Comparison of ENCODE assay signal across 25 mouse cellular contexts in the genomic region with DNA sequence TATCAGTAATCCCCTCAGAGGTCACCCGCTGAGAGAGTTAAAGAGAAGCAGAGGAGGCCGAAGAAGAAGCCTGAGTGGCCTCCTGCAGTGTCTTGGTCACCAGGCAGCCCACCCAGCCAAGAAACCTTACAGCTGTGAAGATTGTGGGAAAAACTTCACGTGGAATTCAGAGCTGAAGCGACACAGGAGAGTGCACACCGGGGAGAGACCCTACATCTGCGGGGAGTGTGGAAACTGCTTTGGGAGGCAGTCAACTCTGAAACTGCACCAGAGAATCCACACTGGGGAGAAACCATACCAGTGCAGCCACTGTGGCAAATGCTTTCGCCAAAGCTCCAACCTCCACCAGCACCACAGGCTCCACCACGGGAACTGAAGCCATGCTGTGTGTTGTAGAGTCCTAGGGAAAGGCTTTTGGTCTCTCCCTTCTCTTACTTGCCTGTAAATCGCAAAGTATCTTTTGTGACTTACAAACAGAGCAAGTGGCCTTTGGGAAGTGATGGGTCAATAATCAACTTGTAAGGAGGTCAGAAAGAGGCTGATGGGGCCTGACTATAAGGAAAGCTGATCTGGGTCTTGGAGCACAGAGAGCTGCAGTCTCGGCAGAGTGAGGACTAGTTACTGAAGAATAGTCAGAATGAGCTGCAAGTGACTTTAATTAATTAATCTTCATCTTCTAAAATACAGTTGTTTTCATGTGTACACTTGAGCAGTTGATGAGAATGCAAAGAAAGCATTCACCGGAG. TPM values are rescaled to one million over a fixed set of nuclear protein-coding genes. Genes with fewer than 3 reads are reported as not detected.
DNase-seq lines count a peak whose midpoint lies in the region; ATAC-seq lines count a peak whose summit lies in the region.
"Had no signal": no experiment of that assay in that cellular context is flagged by ENCODE, and none has a peak within 500 bp of the region (broad histone marks: within the 10 kb centered on the region; RNA-seq: fewer than 3 reads in every experiment).

No protein-coding gene starts in this region.

- peak; percentile 81; the same call in 1 of the 2 replicates for ATAC-seq in kidney, embryonic 14.5 days (ENCODE audit: low FRiP score, low TSS enrichment)
- peak; percentile 81 for ATAC-seq in kidney, embryonic 16.5 days (ENCODE audit: low FRiP score, low TSS enrichment)
- ATAC-seq: activated CD4-positive, CD25-positive, alpha-beta regulatory T cell, adult 4 months; CD4-positive, CD25-positive, alpha-beta regulatory T cell, adult 4 months; forebrain, embryonic 13.5 days; forebrain, embryonic 15.5 days; forebrain, postnatal 0 days; Patski had no signal

- H3K4me3 ChIP-seq in kidney, embryonic 14.5 days (ENCODE audit: low read length), result no peak overlapping the region
- H3K4me3 ChIP-seq in kidney, embryonic 16.5 days (ENCODE audit: low read length), result no peak overlapping the region
- H3K4me3 ChIP-seq: embryonic facial prominence, embryonic 10.5 days; embryonic facial prominence, embryonic 12.5 days; forebrain, embryonic 13.5 days; forebrain, embryonic 15.5 days had no signal

- no peak overlapping the region for H3K9ac ChIP-seq in kidney, embryonic 14.5 days (ENCODE audit: low read depth, low read length)
- no peak overlapping the region for H3K9ac ChIP-seq in kidney, embryonic 16.5 days (replicated peaks; ENCODE audit: low read length)
- H3K9ac ChIP-seq: embryonic facial prominence, embryonic 12.5 days; forebrain, embryonic 13.5 days; forebrain, embryonic 15.5 days; forebrain, postnatal 0 days had no signal

- no peaks in the 10 kb centered on the region for H3K36me3 ChIP-seq in kidney, embryonic 14.5 days (ENCODE audit: control insufficient read depth, insufficient read depth, low read length)
- no peaks in the 10 kb centered on the region for H3K36me3 ChIP-seq in kidney, embryonic 16.5 days (ENCODE audit: insufficient read depth, low read length)
- H3K36me3 ChIP-seq: embryonic facial prominence, embryonic 10.5 days; embryonic facial prominence, embryonic 12.5 days; forebrain, embryonic 15.5 days had no signal

- peak; percentile 1 for DNase-seq in cerebellum, adult 9-10 months
- no peak for DNase-seq in cerebellum, adult 8-10 months
- DNase-seq in kidney, adult 8-10 months, result no peak
- no peak for DNase-seq in kidney, postnatal 14 days
- DNase-seq: adrenal gland, adult 8-10 months; adrenal gland, postnatal 14 days; adrenal gland, postnatal 36 days; B cell, adult 2 months; cerebellum, adult 11-12 months; cerebellum, adult 2 months; cerebellum, postnatal 10 days; cerebellum, postnatal 25 days; forebrain, postnatal 0 days had no signal

- no peaks in the 10 kb centered on the region for H3K4me1 ChIP-seq in kidney, embryonic 14.5 days (ENCODE audit: control insufficient read depth, insufficient read depth, low read length)
- peaks cover 8% of the 10 kb centered on the region; the same call in 1 of the 2 replicates for H3K4me1 ChIP-seq in kidney, embryonic 16.5 days (ENCODE audit: insufficient read depth, low read length)
- H3K4me1 ChIP-seq: embryonic facial prominence, embryonic 10.5 days; embryonic facial prominence, embryonic 12.5 days; forebrain, embryonic 13.5 days; forebrain, embryonic 15.5 days had no signal

- peak overlapping the region; percentile 59; the same call in 1 of the 2 replicates for H3K27ac ChIP-seq in kidney, embryonic 14.5 days (ENCODE audit: low read depth, low read length)
- H3K27ac ChIP-seq in kidney, embryonic 16.5 days (ENCODE audit: low read length), result peak overlapping the region; percentile 84
- H3K27ac ChIP-seq: embryonic facial prominence, embryonic 10.5 days; embryonic facial prominence, embryonic 12.5 days; forebrain, embryonic 13.5 days; forebrain, embryonic 15.5 days had no signal

- H3K9me3 ChIP-seq in kidney, embryonic 14.5 days (ENCODE audit: control insufficient read depth, low read length), result no peaks in the 10 kb centered on the region
- no peaks in the 10 kb centered on the region for H3K9me3 ChIP-seq in kidney, embryonic 16.5 days (ENCODE audit: low read length)
- H3K9me3 ChIP-seq: embryonic facial prominence, embryonic 10.5 days; embryonic facial prominence, embryonic 12.5 days; forebrain, embryonic 13.5 days; forebrain, embryonic 15.5 days; G1E had no signal

- H3K27me3 ChIP-seq in kidney, embryonic 14.5 days (ENCODE audit: control insufficient read depth, insufficient read depth, low read length), result no peaks in the 10 kb centered on the region
- no peaks in the 10 kb centered on the region for H3K27me3 ChIP-seq in kidney, embryonic 16.5 days (ENCODE audit: insufficient read depth, low read length)
- H3K27me3 ChIP-seq: CH12.LX; embryonic facial prominence, embryonic 12.5 days; forebrain, embryonic 13.5 days; forebrain, embryonic 15.5 days; Patski had no signal

- H3K4me2 ChIP-seq in kidney, embryonic 14.5 days (replicated peaks; ENCODE audit: low read depth, low read length), result no peak overlapping the region
- H3K4me2 ChIP-seq in kidney, embryonic 16.5 days (replicated peaks; ENCODE audit: low read depth, low read length), result no peak overlapping the region
- H3K4me2 ChIP-seq: embryonic facial prominence, embryonic 12.5 days; forebrain, embryonic 13.5 days; forebrain, embryonic 15.5 days had no signal

- 40% methylated on average over 11 of the region's 11 CpGs for WGBS in kidney, embryonic 14.5 days
- WGBS in kidney, embryonic 16.5 days, result 41% methylated on average over 11 of the region's 11 CpGs

RNA-seq across cellular contexts. Expression of gene Zfp174, which starts 7.5 kb away (rescaled TPM):
- polyA plus RNA-seq in kidney, embryonic 14.5 days (2014; fragmentation: Nextera tagmentation; extraction: Ambion mirVana), result 0.54 and 1.4 TPM in 2 replicates
- 1.2 and 1.3 TPM in 2 replicates for polyA plus RNA-seq in kidney, embryonic 16.5 days (2015; fragmentation: Nextera tagmentation; extraction: Ambion mirVana)

RNA-seq across cellular contexts. Expression of gene Naa60, which starts 17.6 kb away (rescaled TPM):
- 34.2 and 58.4 TPM in 2 replicates for polyA plus RNA-seq in kidney, embryonic 14.5 days (2014; fragmentation: Nextera tagmentation; extraction: Ambion mirVana)
- 50.7 and 57.6 TPM in 2 replicates for polyA plus RNA-seq in kidney, embryonic 16.5 days (2015; fragmentation: Nextera tagmentation; extraction: Ambion mirVana)

RNA-seq across cellular contexts. Expression of gene Olfr15, which starts 23.9 kb away (rescaled TPM):
- not detected in 2 replicates for polyA plus RNA-seq in kidney, embryonic 14.5 days (2014; fragmentation: Nextera tagmentation; extraction: Ambion mirVana)
- polyA plus RNA-seq in kidney, embryonic 16.5 days (2015; fragmentation: Nextera tagmentation; extraction: Ambion mirVana), result not detected in 2 replicates
- polyA plus RNA-seq: activated CD4-positive, CD25-positive, alpha-beta regulatory T cell, adult 4 months; cerebellum, adult 2 months; cortical plate, adult 2 months; forebrain, embryonic 13.5 days; forebrain, embryonic 15.5 days; forebrain, postnatal 0 days; G1E had no signal

RNA-seq across cellular contexts. Expression of gene Zfp597, which starts 29.8 kb away (rescaled TPM):
- 3.7 and 7.1 TPM in 2 replicates for polyA plus RNA-seq in kidney, embryonic 14.5 days (2014; fragmentation: Nextera tagmentation; extraction: Ambion mirVana)
- polyA plus RNA-seq in kidney, embryonic 16.5 days (2015; fragmentation: Nextera tagmentation; extraction: Ambion mirVana), result 5.7 and 6.7 TPM in 2 replicates

RNA-seq across cellular contexts. Expression of gene Gm20695, which starts 29.8 kb away (rescaled TPM):
- 0.70 and 2.9 TPM in 2 replicates for polyA plus RNA-seq in kidney, embryonic 14.5 days (2014; fragmentation: Nextera tagmentation; extraction: Ambion mirVana)
- 1.1 and 1.3 TPM in 2 replicates for polyA plus RNA-seq in kidney, embryonic 16.5 days (2015; fragmentation: Nextera tagmentation; extraction: Ambion mirVana)
- polyA plus RNA-seq: G1E had no signal
